Mouse (Mus musculus) kidney, postnatal 25 days (tissue): ENCODE results near the gene Foxf2.

Experiments used
- DNase-seq, 2 experiments: peaks; one replicate each; pipeline ENCODE4 v3.0.0; 2021; ENCODE audit warnings: mixed read lengths in 2 of 2

Foxf2 gene

GRCm38 (mm10) chr13:31626183-31626801 is 676 bp downstream of the Foxf2 start:
- DNase-seq, result no peak

DNA sequence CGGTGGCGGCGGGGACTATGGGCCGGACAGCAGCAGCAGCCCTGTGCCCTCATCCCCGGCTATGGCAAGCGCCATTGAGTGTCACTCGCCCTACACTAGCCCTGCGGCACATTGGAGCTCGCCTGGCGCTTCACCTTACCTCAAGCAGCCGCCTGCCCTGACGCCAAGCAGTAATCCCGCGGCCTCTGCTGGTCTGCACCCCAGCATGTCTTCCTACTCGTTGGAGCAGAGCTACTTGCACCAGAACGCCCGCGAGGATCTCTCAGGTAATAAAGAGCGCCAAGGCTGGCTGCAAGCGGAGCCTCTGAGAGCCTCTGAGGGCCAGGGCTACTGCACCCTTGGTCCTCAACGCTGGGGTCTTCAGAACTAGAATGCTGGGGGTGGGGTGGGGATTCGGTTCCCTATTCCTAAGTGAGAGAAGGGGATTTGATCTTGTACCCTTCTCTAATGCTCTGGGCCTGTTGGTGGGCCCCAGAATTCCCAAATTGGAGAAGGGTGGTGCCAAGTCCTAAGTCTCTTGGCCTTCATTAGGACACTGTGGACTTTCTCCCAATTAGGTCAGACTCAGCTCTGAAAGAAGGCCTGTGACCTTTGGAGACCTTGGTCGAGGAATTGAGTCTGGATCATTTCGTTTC is 1.5 kb downstream of the Foxf2 start:
- no peak for DNase-seq

- DNase-seq, result no peak
Measured at GRCm38 (mm10) chr13:31627864-31628690, 2.5 kb downstream of the Foxf2 start.

DNA sequence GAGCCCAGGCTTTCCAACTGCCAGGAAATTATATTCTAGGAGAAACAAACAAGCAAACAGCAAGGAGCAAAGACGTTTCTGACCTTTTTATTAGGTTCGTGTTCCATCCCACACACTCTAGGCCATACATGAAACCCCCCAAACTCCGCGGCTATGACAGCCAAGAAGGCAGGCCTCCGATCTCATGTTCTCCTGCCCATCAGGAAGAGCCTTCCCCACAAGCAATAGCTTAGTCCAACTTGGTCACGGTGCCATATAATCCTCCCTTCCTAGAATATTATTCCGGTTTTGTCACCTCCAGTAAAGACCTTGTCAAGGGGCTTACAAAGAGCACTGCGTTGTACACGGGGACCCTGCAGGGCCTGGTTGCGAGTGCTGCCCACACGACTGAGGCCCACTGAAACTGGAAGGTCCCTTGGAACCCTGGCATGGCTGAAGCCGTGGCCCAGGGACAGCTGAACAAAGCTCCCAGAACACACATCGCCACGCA is 3.1 kb downstream of the Foxf2 start:
- DNase-seq, result no peak

GRCm38 (mm10) chr13:31629321-31629851 is 3.8 kb downstream of the Foxf2 start:
- no peak for DNase-seq

GRCm38 (mm10) chr13:31630051-31630450 is 4.4 kb downstream of the Foxf2 start:
- DNase-seq, result no peak

GRCm38 (mm10) chr13:31630551-31630950 is 4.9 kb downstream of the Foxf2 start:
- no peak for DNase-seq

GRCm38 (mm10) chr13:31631291-31631690 is 5.7 kb downstream of the Foxf2 start:
- no peak for DNase-seq

GRCm38 (mm10) chr13:31632450-31632849 is 6.8 kb downstream of the Foxf2 start:
- DNase-seq, result peak; percentile 74 to 79

GRCm38 (mm10) chr13:31633259-31633658 is 7.6 kb downstream of the Foxf2 start:
- DNase-seq, result no peak

GRCm38 (mm10) chr13:31635546-31635945 is 9.9 kb downstream of the Foxf2 start:
- no peak for DNase-seq

DNA sequence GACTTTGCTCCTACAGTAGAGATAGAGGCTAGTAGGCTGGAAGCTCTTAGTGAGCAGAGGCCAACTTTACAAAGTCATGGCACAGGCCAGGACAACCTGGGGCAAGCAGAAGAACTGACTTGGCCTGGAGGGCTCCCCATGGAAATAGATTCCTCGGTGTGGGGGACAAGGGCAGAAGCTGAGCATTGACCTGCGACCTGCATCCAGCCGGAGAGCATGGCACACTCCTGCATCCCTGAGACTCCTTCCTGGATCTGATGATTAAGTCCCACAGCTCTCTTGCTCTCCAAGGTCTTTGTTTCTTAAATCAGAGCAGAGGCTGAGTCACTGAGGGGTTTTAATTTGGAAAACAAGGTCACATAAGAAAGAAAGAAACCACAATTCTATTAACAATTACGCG is 15.9 kb downstream of the Foxf2 start:
- DNase-seq, result no peak

- DNase-seq, result no peak
Measured at GRCm38 (mm10) chr13:31652131-31652745, 26.6 kb downstream of the Foxf2 start.

DNA sequence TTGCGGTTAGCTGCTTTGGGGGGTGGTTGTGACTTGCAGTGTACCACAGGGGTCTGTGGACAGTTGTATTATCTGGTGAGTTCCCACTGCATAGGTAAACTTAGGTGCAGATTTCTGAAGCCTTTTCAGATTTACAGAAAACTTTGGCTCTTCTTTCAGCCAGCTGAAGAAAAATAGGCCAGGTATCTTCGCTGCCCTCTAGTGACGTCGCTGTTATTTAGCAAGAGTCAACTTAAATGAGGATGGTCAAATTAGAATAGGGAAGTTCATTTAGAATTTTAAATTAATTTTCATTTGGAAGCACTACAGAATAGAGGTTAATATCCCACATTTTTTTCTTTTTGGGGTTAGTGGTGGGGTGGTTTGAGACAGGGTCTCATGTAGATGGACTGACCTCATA is 30.6 kb downstream of the Foxf2 start:
- DNase-seq, result peak in 1 of 2 experiments; percentile 13

GRCm38 (mm10) chr13:31658212-31658611 is 32.6 kb downstream of the Foxf2 start:
- no peak for DNase-seq

- DNase-seq, result peak in 1 of 2 experiments; percentile 74
Measured at GRCm38 (mm10) chr13:31658963-31659362, 33.3 kb downstream of the Foxf2 start.

DNA sequence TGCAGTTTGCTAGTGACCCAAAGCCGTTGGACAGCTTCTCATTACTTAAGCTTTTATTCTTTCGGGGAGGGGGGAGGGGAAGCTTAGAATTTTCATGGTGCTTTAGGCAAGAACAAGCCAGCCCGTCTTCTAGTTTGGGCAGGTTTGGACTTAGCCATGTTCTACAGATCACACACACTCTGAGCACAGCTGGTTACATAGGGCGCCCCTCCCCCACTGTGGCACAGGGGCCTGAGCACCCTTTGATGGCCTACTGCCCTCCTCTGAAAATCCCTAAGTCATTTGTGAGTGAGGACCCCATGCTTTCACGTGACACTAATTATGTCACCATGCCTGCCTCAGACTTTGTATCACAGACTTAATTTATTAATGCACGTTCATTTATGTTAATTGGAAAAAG is 35.6 kb downstream of the Foxf2 start:
- no peak for DNase-seq

GRCm38 (mm10) chr13:31665376-31665775 is 39.8 kb downstream of the Foxf2 start:
- no peak for DNase-seq

- DNase-seq, result no peak
Measured at GRCm38 (mm10) chr13:31667919-31668524, 42.4 kb downstream of the Foxf2 start.

DNA sequence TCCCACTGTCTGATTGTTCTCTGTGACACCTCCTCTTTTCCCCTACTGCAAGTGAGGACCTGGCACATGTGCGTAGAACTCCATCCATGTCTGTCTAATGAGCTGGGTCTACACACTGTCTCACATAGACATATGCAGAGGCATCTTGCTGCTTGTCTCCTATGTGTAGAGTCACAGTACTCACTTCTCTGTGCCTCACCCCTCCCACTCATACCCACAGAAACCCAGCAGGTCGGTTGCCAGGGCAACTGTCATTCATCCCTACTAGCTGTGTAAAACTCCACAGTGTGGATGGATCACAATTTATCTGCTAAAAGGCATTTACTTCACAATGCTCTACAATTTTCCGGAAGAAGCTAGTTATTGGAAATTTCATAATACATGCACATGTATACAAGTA is 46.5 kb downstream of the Foxf2 start:
- no peak for DNase-seq
